Mouse (Mus musculus) thymus, postnatal 25 days (tissue): ENCODE results near the gene Pgpep1.

Experiments used
- DNase-seq: peaks from one replicate; pipeline ENCODE4 v3.0.0; 2022

The Pgpep1 gene

DNA sequence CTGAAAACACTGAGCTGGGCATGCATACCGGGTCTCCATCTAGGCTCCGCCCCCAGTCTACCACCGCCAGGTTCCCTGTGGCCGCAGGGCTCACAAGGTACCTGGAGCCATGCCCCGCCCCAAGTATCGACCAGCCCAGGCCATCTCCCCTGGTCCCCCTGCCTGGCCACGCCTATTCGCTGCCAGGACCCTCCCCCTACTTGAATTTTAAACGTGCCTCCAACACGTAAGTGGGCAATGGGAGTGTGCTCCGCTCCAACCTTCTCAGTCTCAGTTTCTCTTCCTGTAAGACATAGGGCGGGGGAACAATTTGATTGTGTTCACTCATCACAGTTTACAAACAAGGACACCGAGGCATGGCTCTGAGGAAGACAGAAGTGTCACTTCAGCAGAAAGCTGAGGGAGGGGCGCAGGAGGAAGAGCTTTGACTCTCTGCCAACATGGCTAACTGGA is at the start of gene Pgpep1:
Gene Pgpep1, minus strand, starts transcription at position 116 of the 453 bp plus-strand sequence.
- DNase-seq = peak; percentile 35

DNA sequence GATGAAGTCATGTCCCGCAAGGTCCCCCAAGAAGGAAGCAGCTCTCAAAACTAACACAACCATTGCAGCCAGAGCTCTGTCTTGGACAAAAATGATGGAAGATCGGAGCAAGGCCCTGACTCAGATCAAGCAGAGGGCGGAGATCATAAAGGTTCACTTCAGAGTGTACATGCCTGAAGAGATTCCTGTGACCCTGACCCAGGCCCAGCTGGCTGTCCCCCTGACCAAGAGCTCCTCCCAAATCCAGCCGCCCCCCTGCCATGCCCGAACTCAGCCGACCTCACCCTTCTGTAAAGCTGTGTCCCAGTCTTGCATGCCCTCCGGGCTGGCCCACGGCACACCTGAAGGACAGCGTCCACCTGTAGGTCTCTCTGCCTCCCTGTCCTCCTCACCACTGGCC is 49.6 kb upstream of the Pgpep1 start:
- DNase-seq = no peak

DNA sequence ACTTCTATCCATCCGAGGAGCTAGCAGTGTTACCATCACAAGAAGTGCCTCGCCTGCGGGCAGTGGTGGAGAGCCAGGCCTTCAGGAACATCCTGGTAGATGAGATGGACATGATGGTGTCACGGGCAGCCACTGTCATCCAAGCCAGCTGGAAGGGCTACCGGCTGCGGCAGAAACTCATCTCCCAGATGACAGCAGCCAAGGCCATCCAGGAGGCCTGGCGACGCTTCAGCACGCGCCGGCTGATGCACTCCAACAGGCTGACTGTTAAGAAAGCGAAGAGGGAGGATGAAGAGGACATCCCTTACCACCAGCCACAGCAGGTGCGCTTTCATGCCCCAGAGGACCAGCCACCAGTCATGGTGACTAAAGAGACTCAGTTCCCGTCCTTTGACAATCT is 48.1 kb upstream of the Pgpep1 start:
- DNase-seq = no peak

DNA sequence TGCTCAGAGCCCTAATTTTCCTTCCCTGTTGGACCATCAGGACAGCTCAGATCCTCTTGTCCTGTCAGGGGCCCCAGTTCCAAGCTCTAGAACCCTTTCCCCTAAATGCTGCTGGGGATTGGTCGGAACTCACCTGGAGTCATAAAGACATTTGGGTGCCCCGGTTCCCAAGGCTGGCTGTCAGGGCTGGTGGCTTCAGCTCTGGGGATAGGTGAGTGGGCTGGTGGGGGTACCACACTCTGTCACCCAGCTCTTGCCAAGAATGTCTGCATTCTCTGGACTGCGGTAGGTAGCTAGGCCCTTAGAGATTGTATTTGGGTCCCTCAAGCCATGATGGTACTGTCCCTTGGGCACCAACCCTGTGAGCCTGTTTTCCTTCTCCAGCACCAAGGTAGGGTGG is 43.1 kb upstream of the Pgpep1 start, which contains the start of gene Iqcn:
Gene Iqcn, plus strand, starts transcription at position 171 of the 400 bp plus-strand sequence.
- no peak for DNase-seq

DNA sequence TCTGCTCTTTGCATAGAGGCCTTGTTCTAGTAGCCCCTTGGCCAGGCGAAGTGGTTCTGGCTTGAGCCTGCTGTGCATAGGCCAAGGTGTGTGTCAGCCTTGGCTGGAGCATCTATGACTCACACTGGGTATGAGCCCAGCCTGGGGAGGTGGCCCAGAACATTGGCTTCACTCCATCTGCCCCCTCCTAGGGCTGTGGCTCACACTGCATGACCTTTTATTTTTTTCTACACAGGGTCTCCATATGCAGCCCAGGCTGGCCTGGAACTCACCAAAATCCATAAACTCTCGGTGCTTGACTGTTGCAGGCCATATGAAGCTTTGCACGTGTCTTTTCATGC is 42.6 kb upstream of the Pgpep1 start:
- no peak for DNase-seq

DNA sequence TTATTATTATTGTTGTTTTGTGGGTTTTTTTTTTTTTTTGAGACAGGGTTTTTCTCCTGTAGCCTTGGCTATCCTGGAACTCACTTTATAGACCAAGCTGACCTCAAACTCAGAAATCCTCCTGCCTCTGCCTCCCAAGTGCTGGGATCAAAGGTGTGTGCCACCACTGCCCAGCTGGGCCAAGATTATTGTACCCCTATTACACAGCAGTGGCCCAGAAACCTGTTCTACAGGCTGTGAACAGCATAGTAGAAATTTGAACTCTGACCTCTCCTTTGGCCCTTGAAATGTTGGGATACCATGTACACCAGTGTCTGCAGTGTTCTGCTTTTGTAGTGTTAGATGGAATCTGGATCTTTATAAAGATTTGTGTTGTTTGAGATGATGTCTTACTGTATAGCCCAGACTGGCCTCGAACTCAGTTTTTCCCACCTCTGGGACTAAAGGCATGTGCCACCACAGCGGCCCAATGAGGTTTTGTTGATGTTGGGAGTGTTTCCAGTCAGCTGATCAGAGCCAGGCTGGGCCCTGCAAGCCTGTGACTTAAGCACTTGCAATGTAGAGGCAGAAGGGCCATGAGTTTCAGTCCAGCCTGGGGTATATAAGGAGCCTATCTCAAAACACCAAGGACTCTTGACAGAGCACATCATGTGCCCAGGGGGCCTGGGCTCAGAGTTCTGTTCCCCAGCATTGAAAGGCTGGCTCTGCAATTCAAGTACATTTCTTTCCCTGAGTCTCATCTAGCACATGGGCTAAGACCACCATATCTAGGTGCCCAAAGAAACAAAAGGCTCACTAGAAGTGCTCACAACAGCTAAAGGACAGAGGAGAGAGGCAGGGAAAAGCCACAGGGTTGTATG is 42.0 kb upstream of the Pgpep1 start:
- DNase-seq = no peak

DNA sequence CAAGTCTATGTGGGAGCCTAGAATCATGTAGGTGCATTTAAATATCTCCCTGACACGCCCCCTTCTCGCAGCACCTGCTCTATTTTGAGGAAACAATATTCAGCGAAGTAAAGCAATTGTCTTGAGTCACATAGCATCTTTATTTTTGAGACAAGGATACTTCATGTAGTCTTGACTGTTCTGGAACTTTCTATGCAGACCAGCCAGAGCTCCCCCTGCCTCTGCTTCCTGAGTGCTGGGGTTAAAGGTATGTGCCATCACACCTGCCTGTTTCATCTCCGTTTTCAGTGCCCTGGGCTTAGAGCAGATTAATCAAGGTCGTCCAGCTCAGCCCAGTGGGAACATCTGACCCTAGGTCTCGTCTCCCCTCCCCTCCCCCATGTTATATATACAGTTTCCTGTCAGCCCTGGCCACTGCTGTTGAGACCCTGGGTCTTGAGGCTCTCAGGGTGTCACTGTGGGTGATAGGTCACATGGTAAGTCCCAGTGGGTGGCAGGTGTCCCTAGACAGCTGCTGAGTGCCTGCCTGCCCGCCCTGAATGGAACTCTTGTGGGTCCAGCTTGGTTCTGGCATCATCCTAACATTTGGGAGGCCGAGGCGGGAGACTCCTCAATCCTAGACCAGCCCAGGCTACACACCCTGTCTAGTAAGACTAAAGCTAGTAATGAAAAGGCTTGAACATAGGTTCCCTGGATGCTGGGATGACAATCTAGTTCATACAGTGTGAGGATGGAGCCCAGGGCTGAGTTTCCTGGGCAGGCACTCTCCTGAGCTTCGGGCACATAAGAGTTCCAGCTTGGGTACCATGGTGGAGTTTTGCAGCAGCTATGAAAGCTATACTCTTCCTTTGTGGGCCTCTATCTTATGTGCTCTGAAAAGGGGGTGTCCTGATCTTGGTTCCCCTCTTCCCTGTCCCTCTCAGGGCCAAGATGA is 41.1 kb upstream of the Pgpep1 start:
- DNase-seq = peak; percentile 23

DNA sequence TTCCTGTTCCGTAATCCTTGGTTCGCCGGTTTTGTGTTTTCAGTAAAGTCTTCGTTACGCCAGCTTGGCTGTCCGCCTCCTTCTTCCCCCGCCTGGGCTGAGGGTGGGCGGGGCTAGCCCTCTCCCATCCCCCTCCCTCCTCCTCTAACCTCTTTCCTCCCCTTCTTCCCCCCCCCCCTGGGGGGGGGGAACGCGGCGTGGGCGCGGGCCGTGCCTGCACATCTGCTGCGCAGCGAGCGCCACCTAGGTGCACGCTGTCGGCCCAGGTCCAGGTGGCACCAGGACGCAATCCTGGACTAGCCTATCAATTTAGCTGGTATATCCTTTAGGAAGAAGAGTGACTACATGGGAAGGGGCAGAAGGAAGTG is 40.4 kb upstream of the Pgpep1 start:
- peak; percentile 94 for DNase-seq

DNA sequence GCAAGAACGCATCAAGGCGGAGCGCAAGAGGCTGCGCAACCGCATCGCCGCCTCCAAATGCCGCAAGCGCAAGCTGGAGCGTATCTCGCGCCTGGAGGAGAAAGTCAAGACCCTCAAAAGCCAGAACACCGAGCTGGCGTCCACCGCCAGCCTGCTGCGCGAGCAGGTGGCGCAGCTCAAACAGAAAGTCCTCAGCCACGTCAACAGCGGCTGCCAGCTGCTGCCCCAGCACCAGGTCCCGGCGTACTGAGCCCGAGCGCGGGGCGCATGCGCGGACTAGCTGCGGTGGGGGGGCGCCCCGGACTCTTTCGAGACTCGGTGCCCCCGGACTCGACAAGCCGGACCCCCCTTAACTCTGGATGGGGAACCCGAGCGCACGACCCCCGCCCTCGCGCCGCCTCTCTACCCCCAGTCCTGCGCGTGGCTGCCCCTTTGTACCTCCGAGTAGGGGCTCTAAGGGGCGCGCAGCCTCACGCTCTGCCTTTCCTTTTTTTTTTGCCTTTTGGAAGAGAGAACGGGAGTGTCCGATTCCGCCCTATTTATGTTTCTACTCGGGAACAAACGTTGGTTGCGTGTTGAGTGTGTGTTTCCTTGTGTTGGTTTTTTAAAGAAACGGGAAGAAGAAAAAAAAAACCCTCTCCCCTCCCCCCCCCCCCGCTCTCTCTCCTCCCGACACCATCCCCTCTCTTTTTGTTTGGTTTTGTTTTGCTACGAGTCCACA is 39.8 kb upstream of the Pgpep1 start:
- DNase-seq = peak; percentile 89

DNA sequence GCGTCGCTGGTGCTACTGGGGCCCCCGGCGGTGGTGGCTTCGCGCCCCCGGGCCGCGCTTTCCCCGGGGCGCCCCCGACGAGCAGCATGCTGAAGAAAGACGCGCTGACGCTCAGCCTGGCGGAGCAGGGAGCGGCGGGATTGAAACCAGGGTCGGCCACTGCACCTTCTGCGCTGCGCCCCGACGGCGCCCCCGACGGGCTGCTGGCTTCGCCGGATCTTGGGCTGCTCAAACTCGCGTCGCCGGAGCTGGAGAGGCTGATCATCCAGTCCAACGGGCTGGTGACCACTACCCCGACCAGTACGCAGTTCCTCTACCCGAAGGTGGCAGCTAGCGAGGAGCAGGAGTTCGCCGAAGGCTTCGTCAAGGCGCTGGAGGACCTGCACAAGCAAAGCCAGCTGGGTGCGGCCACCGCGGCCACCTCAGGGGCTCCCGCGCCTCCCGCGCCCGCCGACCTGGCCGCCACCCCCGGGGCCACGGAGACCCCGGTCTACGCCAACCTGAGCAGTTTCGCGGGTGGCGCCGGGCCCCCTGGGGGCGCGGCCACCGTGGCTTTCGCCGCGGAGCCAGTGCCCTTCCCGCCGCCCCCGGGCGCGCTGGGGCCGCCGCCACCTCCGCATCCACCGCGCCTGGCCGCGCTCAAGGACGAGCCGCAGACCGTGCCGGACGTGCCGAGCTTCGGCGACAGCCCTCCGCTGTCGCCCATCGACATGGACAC is 39.1 kb upstream of the Pgpep1 start:
- peak; percentile 74 for DNase-seq

DNA sequence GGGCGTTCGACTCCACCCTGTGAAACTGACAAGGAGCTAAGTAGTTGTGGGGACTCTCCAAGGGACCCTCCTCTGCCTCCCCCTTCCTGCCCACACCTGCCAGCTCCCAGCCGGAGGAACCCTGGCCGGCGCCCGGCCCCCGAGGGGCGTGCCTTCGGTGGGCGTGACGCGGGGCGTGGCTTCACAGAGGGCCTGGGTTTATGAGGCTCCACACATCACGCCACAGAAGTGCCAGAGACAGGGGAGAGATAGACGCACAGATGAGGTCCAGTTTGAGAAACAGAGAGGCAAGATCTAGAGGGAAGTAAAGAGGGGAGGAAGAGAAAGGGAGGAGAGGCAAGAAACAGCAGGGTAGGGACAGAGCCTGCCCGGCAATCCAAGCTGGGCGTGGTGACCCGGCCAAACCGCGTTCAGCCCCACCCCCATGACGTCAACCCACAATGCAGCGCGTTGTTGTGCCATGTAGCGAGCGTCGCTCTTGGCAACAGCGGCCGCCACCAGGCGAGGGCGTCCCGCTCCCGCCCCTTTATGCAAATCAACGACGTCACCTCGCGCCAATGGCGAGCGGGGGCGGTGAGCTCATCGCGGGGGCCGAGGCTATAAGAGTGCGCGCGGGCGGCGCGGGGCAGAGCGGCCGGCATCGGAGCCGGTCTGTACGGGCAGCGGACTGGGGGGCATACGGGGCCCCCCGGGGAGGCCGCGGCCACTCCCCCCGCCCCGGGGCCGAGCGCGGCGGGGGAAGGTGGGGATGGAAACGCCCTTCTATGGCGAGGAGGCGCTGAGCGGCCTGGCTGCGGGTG is 38.3 kb upstream of the Pgpep1 start, which contains the start of gene Jund:
Gene Jund, plus strand, starts transcription at position 640 of the 800 bp plus-strand sequence.
- DNase-seq = peak; percentile 100

DNA sequence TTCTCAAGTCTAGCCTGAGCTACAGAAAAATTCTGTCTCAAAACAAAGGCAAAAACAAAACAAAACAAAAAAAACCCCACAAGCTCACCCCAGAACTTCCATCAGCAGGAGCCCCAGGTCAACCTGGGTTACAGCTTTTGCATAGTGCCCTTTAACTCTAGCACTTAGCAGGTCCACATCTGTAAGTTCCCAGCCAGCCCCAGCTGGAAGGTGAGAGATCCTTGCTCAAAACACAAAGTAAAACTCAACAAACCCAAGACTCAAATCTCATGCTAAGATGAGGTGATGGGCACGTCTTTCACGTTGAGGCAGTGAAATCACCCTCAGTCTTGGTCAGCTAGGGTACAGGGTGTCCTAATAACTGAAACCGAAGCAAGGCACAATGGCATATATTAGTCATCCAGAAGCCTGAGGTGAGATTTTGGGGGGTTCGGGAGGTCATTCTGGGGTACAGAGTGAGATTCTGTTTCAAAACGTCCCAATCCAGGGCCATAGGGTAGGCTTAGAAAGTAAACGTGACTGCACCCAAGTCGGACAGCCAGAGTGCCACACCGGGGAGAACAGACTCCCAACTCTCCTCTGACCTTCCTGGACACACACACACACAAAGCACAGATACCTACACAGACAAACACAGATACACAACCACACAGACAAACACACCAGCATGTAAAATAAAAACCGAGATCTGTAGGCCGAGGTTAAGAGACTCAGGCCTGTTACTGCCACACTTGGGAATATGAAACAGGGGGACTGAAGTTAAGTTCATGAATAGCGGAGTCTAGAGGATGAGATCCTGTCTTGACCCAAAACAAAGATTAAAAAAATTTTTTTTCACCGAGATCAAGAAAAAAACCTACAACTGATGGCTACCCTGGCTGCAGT is 37.4 kb upstream of the Pgpep1 start:
- peak; percentile 33 for DNase-seq

DNA sequence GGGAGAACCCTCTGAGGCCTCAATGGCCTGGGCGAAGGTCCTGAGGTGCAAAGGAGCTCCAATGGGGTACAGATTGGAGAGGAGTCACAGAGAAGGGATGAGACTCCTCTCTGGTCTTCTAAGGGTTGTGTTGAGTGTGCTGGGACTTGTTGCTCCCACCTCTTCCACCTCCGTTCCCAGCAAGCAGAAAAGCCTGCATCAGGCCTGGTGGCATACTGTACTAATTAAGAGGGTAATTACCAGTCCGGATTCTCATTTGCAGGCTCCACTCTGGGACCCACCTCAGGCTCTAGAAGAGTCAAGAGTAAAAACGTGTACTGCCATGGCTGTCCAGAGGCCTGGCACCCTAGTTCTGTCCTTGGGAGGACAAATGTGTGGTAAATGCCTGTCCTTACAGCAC is 36.8 kb upstream of the Pgpep1 start:
- DNase-seq = peak; percentile 30

DNA sequence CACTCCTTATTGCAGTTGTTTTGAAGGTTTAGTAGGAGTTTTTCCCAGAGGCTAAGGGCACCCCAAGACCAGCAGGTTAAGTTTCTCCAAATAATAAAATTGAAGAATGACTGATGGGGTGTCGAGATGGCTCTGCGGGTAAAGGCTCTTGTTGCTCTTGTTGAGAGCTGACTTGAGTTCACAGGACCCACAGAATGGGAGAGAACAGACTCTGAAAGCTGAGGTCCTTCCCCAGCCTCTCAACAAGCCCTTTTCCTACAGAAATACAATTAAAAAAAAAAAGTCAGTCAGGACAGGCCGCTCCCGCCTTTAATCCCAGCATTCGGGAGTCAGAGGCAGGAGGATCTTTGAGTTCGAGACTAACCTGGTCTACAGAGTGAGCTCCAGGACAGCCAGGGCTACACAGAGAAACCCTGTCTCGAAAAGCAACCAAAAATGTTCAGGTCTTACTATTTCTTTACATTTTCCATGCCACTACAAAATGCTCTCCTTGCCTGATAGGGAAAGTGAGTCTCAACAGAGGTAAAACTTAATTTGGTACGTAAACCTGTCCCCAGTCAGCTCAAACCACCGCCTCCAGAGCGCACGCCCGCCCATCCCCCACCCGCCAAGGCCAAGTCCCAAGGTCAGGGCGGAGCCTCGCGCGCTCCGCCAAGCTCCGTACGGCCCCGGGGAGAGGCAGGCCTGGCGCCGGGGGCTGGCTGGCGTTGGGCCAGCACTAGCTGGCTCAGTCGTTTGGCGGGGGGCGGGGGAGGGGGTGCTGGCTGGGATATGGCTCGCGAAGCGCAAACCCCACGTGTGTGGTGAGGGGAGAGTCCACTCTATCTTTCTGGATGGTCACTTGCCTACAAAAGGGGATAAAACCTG is 36.1 kb upstream of the Pgpep1 start:
- DNase-seq = peak; percentile 83

DNA sequence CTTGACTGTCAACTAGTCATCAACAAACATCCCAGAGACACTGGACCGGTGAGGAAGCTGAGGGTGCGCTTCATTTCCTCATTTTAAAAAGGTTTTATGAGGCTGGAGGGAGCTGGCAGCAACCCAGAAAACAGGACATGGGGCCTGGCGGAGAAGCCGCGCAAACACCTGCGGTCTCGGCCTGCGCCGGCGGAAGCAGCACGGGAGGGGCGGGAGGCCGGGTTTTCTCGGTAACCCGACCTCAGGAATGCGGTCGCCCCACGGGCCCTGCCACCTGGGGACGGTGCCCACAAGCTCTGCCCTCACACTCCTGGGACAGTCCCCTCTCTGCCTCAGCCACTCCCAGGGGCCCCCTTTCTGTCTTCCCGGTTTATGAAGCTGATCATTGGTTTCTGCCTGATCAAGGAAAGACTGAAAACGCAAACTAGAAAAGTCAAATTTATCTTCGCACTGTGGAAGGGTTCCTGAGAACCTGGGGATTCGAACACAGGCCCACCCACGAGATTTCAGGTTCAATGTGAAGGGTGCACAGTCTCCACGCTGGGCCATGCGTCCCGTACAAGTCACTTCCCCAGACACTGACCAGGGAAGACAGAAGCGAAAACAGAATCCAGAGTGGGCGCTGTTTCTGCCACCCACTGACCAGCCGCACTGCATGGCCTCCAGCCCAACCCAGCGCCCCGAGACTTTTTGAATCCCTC is 35.3 kb upstream of the Pgpep1 start:
- DNase-seq = peak; percentile 90

DNA sequence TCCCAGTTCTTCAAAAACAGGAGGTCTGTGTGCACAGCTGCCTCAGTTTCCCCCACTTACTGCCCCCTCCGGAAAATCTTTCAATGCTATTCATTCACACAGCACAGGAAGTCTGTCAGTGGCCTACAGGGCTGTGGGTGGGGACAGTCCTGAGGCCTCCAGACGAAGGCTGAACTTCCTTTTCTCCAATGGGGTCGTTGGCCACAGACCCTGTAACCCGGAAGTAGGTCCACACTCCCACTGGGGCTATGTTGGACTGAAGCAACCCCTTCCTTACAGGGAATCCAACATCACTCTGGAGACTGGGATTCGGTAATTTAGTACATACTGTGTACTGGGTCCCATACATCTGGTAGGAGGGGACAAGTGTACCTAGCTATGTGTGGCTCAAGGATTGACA is 33.4 kb upstream of the Pgpep1 start:
- DNase-seq = peak; percentile 45

DNA sequence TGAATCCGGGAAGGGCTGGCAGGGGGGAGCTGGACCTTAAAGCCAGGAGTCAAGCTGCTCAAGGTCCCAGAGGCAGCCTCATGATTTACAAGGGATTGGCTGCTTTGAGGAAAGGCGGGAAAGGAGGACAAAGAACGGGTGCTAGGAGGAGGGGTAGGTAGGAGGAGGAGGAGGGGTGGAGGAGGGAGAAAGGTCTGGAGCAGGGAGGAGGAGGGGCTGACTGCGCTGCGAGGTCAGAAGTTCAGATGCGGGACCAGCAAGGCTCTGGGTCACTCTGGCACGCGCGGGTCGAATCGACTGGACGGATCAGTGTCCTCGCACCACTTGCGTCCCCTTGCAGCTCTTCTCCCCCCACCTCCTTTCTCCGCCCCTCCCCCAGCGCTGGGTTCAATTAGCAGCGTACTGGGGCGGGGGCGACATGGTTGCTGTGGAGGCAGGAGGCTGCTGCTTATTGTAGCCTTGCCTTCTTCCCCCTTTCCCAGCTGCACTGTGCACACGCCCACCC is 31.6 kb upstream of the Pgpep1 start:
- no peak for DNase-seq

DNA sequence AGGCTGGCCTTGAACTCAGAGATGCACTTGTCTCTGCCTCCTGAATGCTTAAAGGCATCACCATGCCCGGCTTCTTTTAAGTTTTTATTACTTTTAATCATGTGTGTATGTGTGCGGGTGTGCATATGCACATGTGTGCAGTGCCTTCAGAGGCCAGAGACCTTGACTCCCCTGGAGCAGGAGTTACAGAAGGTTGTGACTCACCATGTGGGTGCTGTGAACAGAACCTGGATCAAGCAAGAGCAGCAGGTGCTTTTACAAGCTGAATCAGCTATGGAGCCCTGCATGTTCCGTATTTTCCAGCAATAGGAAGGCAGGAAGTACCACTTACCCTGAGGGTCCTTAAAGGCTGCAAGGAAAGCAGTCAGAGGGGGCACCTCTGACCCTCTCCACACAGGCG is 31.0 kb upstream of the Pgpep1 start:
- DNase-seq = no peak
